Mouse (Mus musculus): ENCODE measurements at regions not wholly inside any gene's neighbourhood (a gene's known extent, or its start where the extent isn't known, plus 50 kb on each side); places are given as distances from the start of the nearest gene placed in this dataset.

GRCm38 (mm10) chr9:118390679-118391078 lies 87.3 kb upstream of the Eomes start:
- H3K9me3 ChIP-seq (ENCODE audit: control insufficient read depth, low read length) = no peaks in the 10 kb centered on the region
- H3K27ac ChIP-seq (ENCODE audit: low read depth, low read length) = no peak overlapping the region
- H3K9ac ChIP-seq (replicated peaks; ENCODE audit: low read depth, low read length) = no peak overlapping the region
- 38% methylated on average over 3 of the region's 3 CpGs for WGBS
- H3K27me3 ChIP-seq (ENCODE audit: control insufficient read depth, insufficient read depth, low read length) = peaks cover 23% of the 10 kb centered on the region
- no peak overlapping the region for H3K4me2 ChIP-seq (ENCODE audit: low read depth, low read length)
- ATAC-seq (ENCODE audit: low read depth) = no peak
- no peak overlapping the region for H3K4me3 ChIP-seq (ENCODE audit: low read depth, low read length)
- H3K4me1 ChIP-seq (ENCODE audit: control insufficient read depth, insufficient read depth, low read length) = 0 out of 2 replicates have a peak, but pooled peaks cover 2% of the 10 kb centered on the region
- no peaks in the 10 kb centered on the region for H3K36me3 ChIP-seq (ENCODE audit: control insufficient read depth, insufficient read depth, low read length)

GRCm38 (mm10) chr9:118391715-118392114 lies 86.3 kb upstream of the Eomes start:
- Histone ChIP-seq H3K36me3 (ENCODE audit: control insufficient read depth, insufficient read depth, low read length) (no peaks in the 10 kb centered on the region), H3K9me3 (ENCODE audit: control insufficient read depth, low read length) (no peaks in the 10 kb centered on the region), H3K4me1 (ENCODE audit: control insufficient read depth, insufficient read depth, low read length) (0 out of 2 replicates have a peak, but pooled peaks cover 2% of the 10 kb centered on the region), H3K9ac (replicated peaks; ENCODE audit: low read depth, low read length) (no peak overlapping the region), H3K4me2 (ENCODE audit: low read depth, low read length) (no peak overlapping the region), H3K27ac (ENCODE audit: low read depth, low read length) (no peak overlapping the region), H3K27me3 (ENCODE audit: control insufficient read depth, insufficient read depth, low read length) (peaks cover 23% of the 10 kb centered on the region), H3K4me3 (ENCODE audit: low read depth, low read length) (no peak overlapping the region)
- WGBS = 52% methylated on average over 7 of the region's 7 CpGs
- no peak for ATAC-seq (ENCODE audit: low read depth)

GRCm38 (mm10) chr9:118392796-118393195 lies 85.2 kb upstream of the Eomes start:
- H3K27me3 ChIP-seq (ENCODE audit: control insufficient read depth, insufficient read depth, low read length) = peaks cover 21% of the 10 kb centered on the region
- WGBS = 97% methylated on average over 1 of the region's 1 CpGs

GRCm38 (mm10) chr9:118393567-118393966 lies 84.4 kb upstream of the Eomes start:
- ATAC-seq (ENCODE audit: low read depth) = no peak
- Histone ChIP-seq H3K4me3 (ENCODE audit: low read depth, low read length) (no peak overlapping the region), H3K9ac (replicated peaks; ENCODE audit: low read depth, low read length) (no peak overlapping the region), H3K27ac (ENCODE audit: low read depth, low read length) (no peak overlapping the region), H3K4me2 (ENCODE audit: low read depth, low read length) (no peak overlapping the region), H3K36me3 (ENCODE audit: control insufficient read depth, insufficient read depth, low read length) (no peaks in the 10 kb centered on the region), H3K27me3 (ENCODE audit: control insufficient read depth, insufficient read depth, low read length) (peaks cover 17% of the 10 kb centered on the region), H3K9me3 (ENCODE audit: control insufficient read depth, low read length) (no peaks in the 10 kb centered on the region), H3K4me1 (ENCODE audit: control insufficient read depth, insufficient read depth, low read length) (0 out of 2 replicates have a peak, but pooled peaks cover 2% of the 10 kb centered on the region)
- 58% methylated on average over 4 of the region's 4 CpGs for WGBS

More at GRCm38 (mm10) chr9:118392796-118393195, 85.2 kb upstream of the Eomes start:
- ATAC-seq (ENCODE audit: low read depth) = no peak
- Histone ChIP-seq H3K4me2 (ENCODE audit: low read depth, low read length) (no peak overlapping the region), H3K36me3 (ENCODE audit: control insufficient read depth, insufficient read depth, low read length) (no peaks in the 10 kb centered on the region), H3K4me3 (ENCODE audit: low read depth, low read length) (no peak overlapping the region), H3K27ac (ENCODE audit: low read depth, low read length) (no peak overlapping the region), H3K4me1 (ENCODE audit: control insufficient read depth, insufficient read depth, low read length) (0 out of 2 replicates have a peak, but pooled peaks cover 2% of the 10 kb centered on the region), H3K9me3 (ENCODE audit: control insufficient read depth, low read length) (no peaks in the 10 kb centered on the region), H3K9ac (replicated peaks; ENCODE audit: low read depth, low read length) (no peak overlapping the region)

- no peak for ATAC-seq (ENCODE audit: low read depth)
- Histone ChIP-seq H3K9ac (replicated peaks; ENCODE audit: low read depth, low read length) (no peak overlapping the region), H3K4me1 (ENCODE audit: control insufficient read depth, insufficient read depth, low read length) (no peaks in the 10 kb centered on the region), H3K27ac (ENCODE audit: low read depth, low read length) (no peak overlapping the region), H3K4me3 (ENCODE audit: low read depth, low read length) (no peak overlapping the region), H3K9me3 (ENCODE audit: control insufficient read depth, low read length) (no peaks in the 10 kb centered on the region), H3K4me2 (ENCODE audit: low read depth, low read length) (no peak overlapping the region), H3K27me3 (ENCODE audit: control insufficient read depth, insufficient read depth, low read length) (no peaks in the 10 kb centered on the region), H3K36me3 (ENCODE audit: control insufficient read depth, insufficient read depth, low read length) (no peaks in the 10 kb centered on the region)
- 64% methylated on average over 2 of the region's 2 CpGs for WGBS
Observed at GRCm38 (mm10) chr9:118396425-118397053, 81.5 kb upstream of the Eomes start.

GRCm38 (mm10) chr9:118400520-118400919 lies 77.5 kb upstream of the Eomes start:
- Histone ChIP-seq H3K27ac (ENCODE audit: low read depth, low read length) (no peak overlapping the region), H3K4me2 (ENCODE audit: low read depth, low read length) (no peak overlapping the region), H3K4me3 (ENCODE audit: low read depth, low read length) (no peak overlapping the region), H3K4me1 (ENCODE audit: control insufficient read depth, insufficient read depth, low read length) (no peaks in the 10 kb centered on the region), H3K27me3 (ENCODE audit: control insufficient read depth, insufficient read depth, low read length) (no peaks in the 10 kb centered on the region), H3K36me3 (ENCODE audit: control insufficient read depth, insufficient read depth, low read length) (no peaks in the 10 kb centered on the region), H3K9me3 (ENCODE audit: control insufficient read depth, low read length) (no peaks in the 10 kb centered on the region), H3K9ac (replicated peaks; ENCODE audit: low read depth, low read length) (no peak overlapping the region)
- ATAC-seq (ENCODE audit: low read depth) = no peak
- WGBS = 82% methylated on average over 3 of the region's 3 CpGs

- no peaks in the 10 kb centered on the region for H3K27me3 ChIP-seq (ENCODE audit: control insufficient read depth, insufficient read depth, low read length)
- no peaks in the 10 kb centered on the region for H3K36me3 ChIP-seq (ENCODE audit: control insufficient read depth, insufficient read depth, low read length)
- H3K27ac ChIP-seq (ENCODE audit: low read depth, low read length) = no peak overlapping the region
- no peak overlapping the region for H3K4me3 ChIP-seq (ENCODE audit: low read depth, low read length)
- ATAC-seq (ENCODE audit: low read depth) = no peak
- H3K9me3 ChIP-seq (ENCODE audit: control insufficient read depth, low read length) = no peaks in the 10 kb centered on the region
- H3K4me1 ChIP-seq (ENCODE audit: control insufficient read depth, insufficient read depth, low read length) = no peaks in the 10 kb centered on the region
- H3K4me2 ChIP-seq (ENCODE audit: low read depth, low read length) = no peak overlapping the region
- H3K9ac ChIP-seq (replicated peaks; ENCODE audit: low read depth, low read length) = no peak overlapping the region
Observed at GRCm38 (mm10) chr9:118401170-118401569, 76.8 kb upstream of the Eomes start.

- H3K9ac ChIP-seq (replicated peaks; ENCODE audit: low read depth, low read length) = no peak overlapping the region
- whole genome bisulfite sequencing = 45% methylated on average over 6 of the region's 6 CpGs
- H3K9me3 ChIP-seq (ENCODE audit: control insufficient read depth, low read length) = no peaks in the 10 kb centered on the region
- no peaks in the 10 kb centered on the region for H3K4me1 ChIP-seq (ENCODE audit: control insufficient read depth, insufficient read depth, low read length)
- H3K27ac ChIP-seq (ENCODE audit: low read depth, low read length) = no peak overlapping the region
- no peak overlapping the region for H3K4me3 ChIP-seq (ENCODE audit: low read depth, low read length)
- H3K36me3 ChIP-seq (ENCODE audit: control insufficient read depth, insufficient read depth, low read length) = no peaks in the 10 kb centered on the region
- no peaks in the 10 kb centered on the region for H3K27me3 ChIP-seq (ENCODE audit: control insufficient read depth, insufficient read depth, low read length)
- ATAC-seq (ENCODE audit: low read depth) = no peak
- no peak overlapping the region for H3K4me2 ChIP-seq (ENCODE audit: low read depth, low read length)
Observed at GRCm38 (mm10) chr9:118404867-118405266, 73.1 kb upstream of the Eomes start.

GRCm38 (mm10) chr9:118405926-118406518 lies 72.0 kb upstream of the Eomes start:
- Histone ChIP-seq H3K4me3 (ENCODE audit: low read depth, low read length) (no peak overlapping the region), H3K4me2 (ENCODE audit: low read depth, low read length) (no peak overlapping the region), H3K9me3 (ENCODE audit: control insufficient read depth, low read length) (no peaks in the 10 kb centered on the region), H3K9ac (replicated peaks; ENCODE audit: low read depth, low read length) (no peak overlapping the region), H3K4me1 (ENCODE audit: control insufficient read depth, insufficient read depth, low read length) (no peaks in the 10 kb centered on the region), H3K27me3 (ENCODE audit: control insufficient read depth, insufficient read depth, low read length) (no peaks in the 10 kb centered on the region), H3K36me3 (ENCODE audit: control insufficient read depth, insufficient read depth, low read length) (no peaks in the 10 kb centered on the region), H3K27ac (ENCODE audit: low read depth, low read length) (no peak overlapping the region)
- ATAC-seq (ENCODE audit: low read depth) = no peak
- WGBS = 49% methylated on average over 9 of the region's 9 CpGs

All from neural tube, embryonic 14.5 days (tissue).